Mouse (Mus musculus): ENCODE measurements around the gene Cnst. TPM values are rescaled to one million over a fixed set of nuclear protein-coding genes. Genes with fewer than 3 reads are reported as not detected.

Gene Cnst
- polyA plus RNA-seq, 1 experiment from 2014 or later = 18.8 TPM

GRCm38 (mm10) chr1:179551336-179551735 is 5.2 kb downstream of the Cnst start:
- H3K9ac ChIP-seq (ENCODE audit: low read length) = no peak overlapping the region
- no peak overlapping the region for H3K4me2 ChIP-seq (ENCODE audit: low read depth, low read length)
- peaks cover 30% of the 10 kb centered on the region for H3K4me1 ChIP-seq (ENCODE audit: control insufficient read depth, insufficient read depth, low read length)
- no peak for ATAC-seq (ENCODE audit: insufficient read depth, low FRiP score)
- H3K27me3 ChIP-seq (ENCODE audit: control insufficient read depth, insufficient read depth, low read length) = no peaks in the 10 kb centered on the region
- no peaks in the 10 kb centered on the region for H3K9me3 ChIP-seq (replicated peaks; ENCODE audit: control insufficient read depth, low read length)
- 66% methylated on average over 3 of the region's 3 CpGs for WGBS
- H3K36me3 ChIP-seq (ENCODE audit: control insufficient read depth, insufficient read depth, low read length) = no peaks in the 10 kb centered on the region
- H3K4me3 ChIP-seq (replicated peaks; ENCODE audit: low read length) = no peak overlapping the region
- H3K27ac ChIP-seq (ENCODE audit: low read length) = no peak overlapping the region

GRCm38 (mm10) chr1:179551921-179552320 is 5.8 kb downstream of the Cnst start:
- Histone ChIP-seq H3K27ac (ENCODE audit: low read length) (0 out of 2 replicates have a peak overlapping the region, but pooled peaks have one; percentile 62), H3K4me1 (ENCODE audit: control insufficient read depth, insufficient read depth, low read length) (peaks cover 30% of the 10 kb centered on the region), H3K9ac (ENCODE audit: low read length) (no peak overlapping the region), H3K36me3 (ENCODE audit: control insufficient read depth, insufficient read depth, low read length) (no peaks in the 10 kb centered on the region), H3K4me3 (replicated peaks; ENCODE audit: low read length) (no peak overlapping the region), H3K9me3 (replicated peaks; ENCODE audit: control insufficient read depth, low read length) (no peaks in the 10 kb centered on the region), H3K27me3 (ENCODE audit: control insufficient read depth, insufficient read depth, low read length) (no peaks in the 10 kb centered on the region), H3K4me2 (ENCODE audit: low read depth, low read length) (no peak overlapping the region)
- 56% methylated on average over 4 of the region's 4 CpGs for WGBS
- no peak for ATAC-seq (ENCODE audit: insufficient read depth, low FRiP score)

- WGBS = 49% methylated on average over 7 of the region's 7 CpGs
- H3K9me3 ChIP-seq (replicated peaks; ENCODE audit: control insufficient read depth, low read length) = no peaks in the 10 kb centered on the region
- ATAC-seq (ENCODE audit: insufficient read depth, low FRiP score) = peak; percentile 61; the same call in 1 of the 2 replicates
- H3K27ac ChIP-seq (ENCODE audit: low read length) = peak overlapping the region; percentile 62; the same call in 1 of the 2 replicates
- peaks cover 24% of the 10 kb centered on the region for H3K4me1 ChIP-seq (ENCODE audit: control insufficient read depth, insufficient read depth, low read length)
- H3K4me3 ChIP-seq (replicated peaks; ENCODE audit: low read length) = no peak overlapping the region
- H3K4me2 ChIP-seq (ENCODE audit: low read depth, low read length) = no peak overlapping the region
- no peaks in the 10 kb centered on the region for H3K27me3 ChIP-seq (ENCODE audit: control insufficient read depth, insufficient read depth, low read length)
- no peaks in the 10 kb centered on the region for H3K36me3 ChIP-seq (ENCODE audit: control insufficient read depth, insufficient read depth, low read length)
- H3K9ac ChIP-seq (ENCODE audit: low read length) = no peak overlapping the region
These were observed 6.6 kb downstream of the Cnst start for GRCm38 (mm10) chr1:179552751-179553150.

- peak overlapping the region; percentile 29 for H3K27ac ChIP-seq (ENCODE audit: low read length)
- no peaks in the 10 kb centered on the region for H3K9me3 ChIP-seq (replicated peaks; ENCODE audit: control insufficient read depth, low read length)
- 62% methylated on average over 5 of the region's 5 CpGs for WGBS
- H3K27me3 ChIP-seq (ENCODE audit: control insufficient read depth, insufficient read depth, low read length) = no peaks in the 10 kb centered on the region
- H3K9ac ChIP-seq (ENCODE audit: low read length) = no peak overlapping the region
- no peak for ATAC-seq (ENCODE audit: insufficient read depth, low FRiP score)
- no peaks in the 10 kb centered on the region for H3K36me3 ChIP-seq (ENCODE audit: control insufficient read depth, insufficient read depth, low read length)
- peaks cover 18% of the 10 kb centered on the region for H3K4me1 ChIP-seq (ENCODE audit: control insufficient read depth, insufficient read depth, low read length)
- H3K4me2 ChIP-seq (ENCODE audit: low read depth, low read length) = no peak overlapping the region
- H3K4me3 ChIP-seq (replicated peaks; ENCODE audit: low read length) = no peak overlapping the region
These were observed 7.2 kb downstream of the Cnst start for GRCm38 (mm10) chr1:179553197-179553948.

- WGBS = 78% methylated on average over 4 of the region's 4 CpGs
- Histone ChIP-seq H3K4me2 (ENCODE audit: low read depth, low read length) (no peak overlapping the region), H3K4me3 (replicated peaks; ENCODE audit: low read length) (no peak overlapping the region), H3K9ac (ENCODE audit: low read length) (no peak overlapping the region), H3K9me3 (replicated peaks; ENCODE audit: control insufficient read depth, low read length) (no peaks in the 10 kb centered on the region), H3K4me1 (ENCODE audit: control insufficient read depth, insufficient read depth, low read length) (peaks cover 16% of the 10 kb centered on the region), H3K27ac (ENCODE audit: low read length) (no peak overlapping the region), H3K36me3 (ENCODE audit: control insufficient read depth, insufficient read depth, low read length) (no peaks in the 10 kb centered on the region), H3K27me3 (ENCODE audit: control insufficient read depth, insufficient read depth, low read length) (no peaks in the 10 kb centered on the region)
- no peak for ATAC-seq (ENCODE audit: insufficient read depth, low FRiP score)
These were observed 7.8 kb downstream of the Cnst start for GRCm38 (mm10) chr1:179553949-179554347.

GRCm38 (mm10) chr1:179556921-179557320 is 10.8 kb downstream of the Cnst start:
- ATAC-seq (ENCODE audit: insufficient read depth, low FRiP score) = no peak
- no peaks in the 10 kb centered on the region for H3K27me3 ChIP-seq (ENCODE audit: control insufficient read depth, insufficient read depth, low read length)
- H3K4me2 ChIP-seq (ENCODE audit: low read depth, low read length) = no peak overlapping the region
- H3K4me1 ChIP-seq (ENCODE audit: control insufficient read depth, insufficient read depth, low read length) = peaks cover 16% of the 10 kb centered on the region
- H3K4me3 ChIP-seq (replicated peaks; ENCODE audit: low read length) = no peak overlapping the region
- H3K9me3 ChIP-seq (replicated peaks; ENCODE audit: control insufficient read depth, low read length) = no peaks in the 10 kb centered on the region
- no peak overlapping the region for H3K27ac ChIP-seq (ENCODE audit: low read length)
- H3K36me3 ChIP-seq (ENCODE audit: control insufficient read depth, insufficient read depth, low read length) = no peaks in the 10 kb centered on the region
- H3K9ac ChIP-seq (ENCODE audit: low read length) = no peak overlapping the region
- 82% methylated on average over 3 of the region's 3 CpGs for WGBS

- H3K4me3 ChIP-seq (replicated peaks; ENCODE audit: low read length) = no peak overlapping the region
- H3K36me3 ChIP-seq (ENCODE audit: control insufficient read depth, insufficient read depth, low read length) = no peaks in the 10 kb centered on the region
- H3K4me1 ChIP-seq (ENCODE audit: control insufficient read depth, insufficient read depth, low read length) = no peaks in the 10 kb centered on the region
- WGBS = 59% methylated on average over 11 of the region's 11 CpGs
- H3K9ac ChIP-seq (ENCODE audit: low read length) = no peak overlapping the region
- H3K4me2 ChIP-seq (ENCODE audit: low read depth, low read length) = no peak overlapping the region
- no peaks in the 10 kb centered on the region for H3K9me3 ChIP-seq (replicated peaks; ENCODE audit: control insufficient read depth, low read length)
- ATAC-seq (ENCODE audit: insufficient read depth, low FRiP score) = no peak
- no peak overlapping the region for H3K27ac ChIP-seq (ENCODE audit: low read length)
- H3K27me3 ChIP-seq (ENCODE audit: control insufficient read depth, insufficient read depth, low read length) = no peaks in the 10 kb centered on the region
These were observed 13.4 kb downstream of the Cnst start for GRCm38 (mm10) chr1:179559446-179560194.

- Histone ChIP-seq H3K27ac (ENCODE audit: low read length) (no peak overlapping the region), H3K36me3 (ENCODE audit: control insufficient read depth, insufficient read depth, low read length) (no peaks in the 10 kb centered on the region), H3K4me3 (replicated peaks; ENCODE audit: low read length) (no peak overlapping the region), H3K9ac (ENCODE audit: low read length) (no peak overlapping the region), H3K4me2 (ENCODE audit: low read depth, low read length) (no peak overlapping the region), H3K4me1 (ENCODE audit: control insufficient read depth, insufficient read depth, low read length) (no peaks in the 10 kb centered on the region), H3K27me3 (ENCODE audit: control insufficient read depth, insufficient read depth, low read length) (no peaks in the 10 kb centered on the region), H3K9me3 (replicated peaks; ENCODE audit: control insufficient read depth, low read length) (no peaks in the 10 kb centered on the region)
- 83% methylated on average over 6 of the region's 6 CpGs for WGBS
- ATAC-seq (ENCODE audit: insufficient read depth, low FRiP score) = no peak
These were observed 14.8 kb downstream of the Cnst start for GRCm38 (mm10) chr1:179560845-179561430.

GRCm38 (mm10) chr1:179563211-179563610 is 17.0 kb downstream of the Cnst start:
- no peak for ATAC-seq (ENCODE audit: insufficient read depth, low FRiP score)
- H3K4me3 ChIP-seq (replicated peaks; ENCODE audit: low read length) = no peak overlapping the region
- WGBS = 78% methylated on average over 4 of the region's 4 CpGs
- H3K4me1 ChIP-seq (ENCODE audit: control insufficient read depth, insufficient read depth, low read length) = peaks cover 8% of the 10 kb centered on the region
- no peak overlapping the region for H3K9ac ChIP-seq (ENCODE audit: low read length)
- H3K4me2 ChIP-seq (ENCODE audit: low read depth, low read length) = no peak overlapping the region
- no peak overlapping the region for H3K27ac ChIP-seq (ENCODE audit: low read length)
- H3K27me3 ChIP-seq (ENCODE audit: control insufficient read depth, insufficient read depth, low read length) = no peaks in the 10 kb centered on the region
- H3K9me3 ChIP-seq (replicated peaks; ENCODE audit: control insufficient read depth, low read length) = no peaks in the 10 kb centered on the region
- H3K36me3 ChIP-seq (ENCODE audit: control insufficient read depth, insufficient read depth, low read length) = no peaks in the 10 kb centered on the region
